Mouse (Mus musculus): ENCODE results near the gene Gla. TPM values are rescaled to one million over a fixed set of nuclear protein-coding genes. Genes with fewer than 3 reads are reported as not detected.

The Gla gene
- polyA plus RNA-seq, 1 experiment: 2.7 TPM

DNA sequence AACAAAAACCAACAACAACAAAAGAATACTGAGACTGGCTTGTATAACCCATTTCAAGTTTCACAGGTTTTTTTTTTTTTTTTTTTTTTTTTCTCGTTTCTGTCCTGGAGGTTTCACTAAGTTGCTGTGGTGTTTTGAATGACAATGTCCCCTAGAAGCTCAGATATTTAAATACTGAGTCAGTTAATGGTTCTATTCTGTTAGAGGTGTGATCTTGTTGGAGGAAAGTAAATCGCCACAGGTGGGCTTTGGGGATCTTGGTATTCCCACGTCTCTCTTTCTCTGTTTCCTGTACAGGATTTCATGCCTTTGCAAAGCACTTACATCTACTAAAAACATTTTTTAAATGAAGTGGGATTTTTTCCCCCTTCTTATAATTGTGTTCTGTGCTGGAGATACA lies 34.2 kb upstream of the Gla start:
- Histone ChIP-seq H3K4me1 (ENCODE audit: control insufficient read depth, insufficient read depth, low read length) (no peaks in the 10 kb centered on the region), H3K36me3 (ENCODE audit: control insufficient read depth, insufficient read depth, low read length) (no peaks in the 10 kb centered on the region), H3K4me3 (ENCODE audit: insufficient read depth, low read depth, low read length) (no peak overlapping the region), H3K27me3 (replicated peaks; ENCODE audit: control insufficient read depth, insufficient read depth, low read length) (no peaks in the 10 kb centered on the region), H3K27ac (ENCODE audit: insufficient read depth, low read depth, low read length) (no peak overlapping the region)
- 74% methylated on average over 3 of the region's 3 CpGs for WGBS
- DNase-seq: no peak
- TF ChIP-seq CTCF (conservative IDR thresholded peaks at IDR 0.05; ENCODE audit: insufficient read depth, insufficient read length, low read depth, low read length): no peak
- no peak for TF ChIP-seq POLR2A (IDR thresholded peaks at IDR 0.05; ENCODE audit: low read depth, low read length)

DNA sequence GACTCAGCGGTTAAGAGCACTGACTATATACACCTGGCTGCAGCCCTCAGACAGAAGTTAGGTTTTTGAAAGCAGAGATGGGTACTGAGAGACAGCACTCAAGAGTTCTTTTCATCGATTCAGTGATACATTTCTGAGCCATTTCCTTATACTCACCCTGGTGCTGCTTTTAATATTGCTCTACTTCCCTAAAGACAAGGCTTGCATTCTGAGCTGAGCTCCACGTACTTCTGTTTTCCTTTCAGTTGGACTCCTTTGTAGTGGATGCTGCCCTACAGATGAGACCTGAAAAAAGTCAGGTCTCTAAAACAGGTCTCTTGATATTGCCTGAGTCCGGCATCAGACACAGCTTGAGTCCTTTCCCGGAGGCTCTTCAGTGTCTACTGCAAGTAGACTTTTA lies 31.8 kb upstream of the Gla start:
- Histone ChIP-seq H3K27ac (ENCODE audit: insufficient read depth, low read depth, low read length) (no peak overlapping the region), H3K4me1 (ENCODE audit: control insufficient read depth, insufficient read depth, low read length) (no peaks in the 10 kb centered on the region), H3K27me3 (replicated peaks; ENCODE audit: control insufficient read depth, insufficient read depth, low read length) (no peaks in the 10 kb centered on the region), H3K4me3 (ENCODE audit: insufficient read depth, low read depth, low read length) (no peak overlapping the region), H3K36me3 (ENCODE audit: control insufficient read depth, insufficient read depth, low read length) (no peaks in the 10 kb centered on the region)
- no peak for TF ChIP-seq POLR2A (IDR thresholded peaks at IDR 0.05; ENCODE audit: low read depth, low read length)
- no peak for DNase-seq
- WGBS: 94% methylated on average over 5 of the region's 5 CpGs

DNA sequence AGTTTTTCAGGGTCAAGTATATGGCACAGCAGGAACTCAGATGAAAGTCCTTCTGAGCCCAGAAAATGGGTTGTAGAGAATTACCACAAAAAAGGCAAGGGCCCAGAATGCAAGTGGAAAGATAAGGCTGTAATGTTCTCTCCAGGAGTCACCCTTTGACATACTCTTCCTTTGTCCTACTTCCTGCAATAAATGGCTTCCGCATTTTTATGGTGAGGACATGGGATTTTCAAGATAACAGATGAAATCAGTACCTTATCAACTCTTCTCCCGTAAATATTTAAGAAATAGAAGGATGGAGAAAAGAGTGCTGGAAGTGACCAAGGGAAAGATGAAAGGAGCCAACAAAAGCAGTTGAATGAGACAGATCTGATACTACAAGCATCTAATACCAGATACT lies 27.3 kb upstream of the Gla start:
- Histone ChIP-seq H3K27ac (ENCODE audit: insufficient read depth, low read depth, low read length) (no peak overlapping the region), H3K27me3 (replicated peaks; ENCODE audit: control insufficient read depth, insufficient read depth, low read length) (no peaks in the 10 kb centered on the region), H3K4me1 (ENCODE audit: control insufficient read depth, insufficient read depth, low read length) (no peaks in the 10 kb centered on the region), H3K36me3 (ENCODE audit: control insufficient read depth, insufficient read depth, low read length) (no peaks in the 10 kb centered on the region), H3K4me3 (ENCODE audit: insufficient read depth, low read depth, low read length) (no peak overlapping the region)
- TF ChIP-seq CTCF (conservative IDR thresholded peaks at IDR 0.05; ENCODE audit: insufficient read depth, insufficient read length, low read depth, low read length) (no peak), POLR2A (IDR thresholded peaks at IDR 0.05; ENCODE audit: low read depth, low read length) (no peak)
- 67% methylated on average over 2 of the region's 2 CpGs for WGBS
- DNase-seq: no peak

DNA sequence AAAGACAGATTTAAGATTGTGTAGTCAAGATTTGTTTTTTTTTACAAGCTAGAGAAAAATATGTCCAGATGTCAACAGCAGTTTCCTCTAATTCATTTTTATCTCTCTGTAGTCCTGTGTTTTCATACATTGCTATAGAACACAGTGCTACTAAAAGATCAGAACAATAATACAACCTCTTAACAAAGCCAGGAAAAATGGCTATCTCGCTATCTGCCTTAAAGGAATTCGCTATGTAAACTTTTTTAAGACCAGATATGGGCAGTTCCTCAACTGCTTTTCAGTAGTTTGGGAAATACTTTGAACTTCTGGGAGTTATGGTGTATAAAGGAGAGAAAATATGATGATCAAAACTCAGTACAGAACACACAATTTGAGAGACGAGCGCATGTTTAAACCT lies 22.4 kb upstream of the Gla start:
- WGBS: 82% methylated on average over 4 of the region's 4 CpGs
- H3K36me3 ChIP-seq (ENCODE audit: control insufficient read depth, insufficient read depth, low read length): no peaks in the 10 kb centered on the region
- H3K27me3 ChIP-seq (replicated peaks; ENCODE audit: control insufficient read depth, insufficient read depth, low read length): no peaks in the 10 kb centered on the region

DNA sequence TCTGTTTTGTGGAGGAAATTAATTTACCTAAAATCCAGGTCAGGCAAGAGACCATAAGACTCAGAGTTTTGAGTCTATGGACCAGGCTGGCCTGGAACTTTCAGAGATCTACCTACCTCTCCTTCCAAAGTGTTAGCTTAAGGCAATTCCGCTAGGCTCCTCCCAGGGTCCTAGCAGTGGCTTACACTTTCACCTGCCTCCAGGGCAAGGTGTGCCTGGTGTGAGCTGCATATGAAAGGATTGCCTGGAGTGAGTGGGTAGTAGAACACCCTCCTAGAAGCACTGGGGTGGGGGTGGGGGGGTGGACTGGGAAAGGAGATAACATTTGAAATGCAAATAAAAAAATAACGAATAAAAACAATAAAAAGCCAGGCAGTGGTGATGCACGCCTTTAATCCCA lies 20.8 kb upstream of the Gla start:
- Histone ChIP-seq H3K27me3 (replicated peaks; ENCODE audit: control insufficient read depth, insufficient read depth, low read length) (no peaks in the 10 kb centered on the region), H3K4me3 (ENCODE audit: insufficient read depth, low read depth, low read length) (no peak overlapping the region), H3K27ac (ENCODE audit: insufficient read depth, low read depth, low read length) (no peak overlapping the region), H3K4me1 (ENCODE audit: control insufficient read depth, insufficient read depth, low read length) (no peaks in the 10 kb centered on the region), H3K36me3 (ENCODE audit: control insufficient read depth, insufficient read depth, low read length) (no peaks in the 10 kb centered on the region)
- 90% methylated on average over 3 of the region's 3 CpGs for WGBS
- no peak for TF ChIP-seq CTCF (conservative IDR thresholded peaks at IDR 0.05; ENCODE audit: insufficient read depth, insufficient read length, low read depth, low read length)
- TF ChIP-seq POLR2A (IDR thresholded peaks at IDR 0.05; ENCODE audit: low read depth, low read length): no peak
- DNase-seq: no peak

More for the DNA sequence above, 22.4 kb upstream of the Gla start:
- no peak for DNase-seq
- TF ChIP-seq CTCF (conservative IDR thresholded peaks at IDR 0.05; ENCODE audit: insufficient read depth, insufficient read length, low read depth, low read length) (no peak), POLR2A (IDR thresholded peaks at IDR 0.05; ENCODE audit: low read depth, low read length) (no peak)
- H3K4me3 ChIP-seq (ENCODE audit: insufficient read depth, low read depth, low read length): no peak overlapping the region
- H3K27ac ChIP-seq (ENCODE audit: insufficient read depth, low read depth, low read length): no peak overlapping the region
- H3K4me1 ChIP-seq (ENCODE audit: control insufficient read depth, insufficient read depth, low read length): no peaks in the 10 kb centered on the region

DNA sequence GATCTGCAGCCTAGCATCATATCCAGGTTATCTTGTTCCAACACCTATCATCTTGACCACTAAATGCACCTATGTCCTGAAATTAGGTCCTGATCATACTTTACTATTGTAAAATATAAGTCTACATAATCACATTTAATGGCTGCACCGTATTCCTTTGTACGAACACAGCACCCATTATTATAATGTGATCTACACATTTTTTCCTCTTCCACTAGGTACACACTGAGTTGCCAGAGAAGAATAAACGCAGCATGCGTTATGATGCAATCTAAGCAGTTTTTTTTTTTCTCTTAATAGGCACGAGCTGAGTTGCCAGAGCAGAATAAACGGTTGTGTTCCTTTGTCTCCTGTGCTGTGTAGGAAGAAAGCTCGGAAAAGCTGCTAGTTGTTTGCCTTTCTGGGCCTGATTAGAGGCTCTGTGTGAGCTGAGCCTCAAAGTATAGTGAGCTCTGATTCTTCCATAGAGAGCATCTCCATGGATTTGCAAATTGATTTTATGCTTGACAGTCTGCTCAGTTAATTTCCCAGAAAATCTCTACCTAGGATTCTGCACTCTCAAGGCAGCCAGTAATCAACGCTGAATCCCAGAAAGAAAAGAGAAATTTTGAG lies 19.4 kb upstream of the Gla start:
- DNase-seq: no peak
- H3K36me3 ChIP-seq (ENCODE audit: control insufficient read depth, insufficient read depth, low read length): no peaks in the 10 kb centered on the region
- TF ChIP-seq POLR2A (IDR thresholded peaks at IDR 0.05; ENCODE audit: low read depth, low read length): no peak
- no peak for TF ChIP-seq CTCF (conservative IDR thresholded peaks at IDR 0.05; ENCODE audit: insufficient read depth, insufficient read length, low read depth, low read length)
- H3K27me3 ChIP-seq (replicated peaks; ENCODE audit: control insufficient read depth, insufficient read depth, low read length): no peaks in the 10 kb centered on the region
- no peaks in the 10 kb centered on the region for H3K4me1 ChIP-seq (ENCODE audit: control insufficient read depth, insufficient read depth, low read length)
- no peak overlapping the region for H3K27ac ChIP-seq (ENCODE audit: insufficient read depth, low read depth, low read length)
- no peak overlapping the region for H3K4me3 ChIP-seq (ENCODE audit: insufficient read depth, low read depth, low read length)
- WGBS: 62% methylated on average over 8 of the region's 8 CpGs

DNA sequence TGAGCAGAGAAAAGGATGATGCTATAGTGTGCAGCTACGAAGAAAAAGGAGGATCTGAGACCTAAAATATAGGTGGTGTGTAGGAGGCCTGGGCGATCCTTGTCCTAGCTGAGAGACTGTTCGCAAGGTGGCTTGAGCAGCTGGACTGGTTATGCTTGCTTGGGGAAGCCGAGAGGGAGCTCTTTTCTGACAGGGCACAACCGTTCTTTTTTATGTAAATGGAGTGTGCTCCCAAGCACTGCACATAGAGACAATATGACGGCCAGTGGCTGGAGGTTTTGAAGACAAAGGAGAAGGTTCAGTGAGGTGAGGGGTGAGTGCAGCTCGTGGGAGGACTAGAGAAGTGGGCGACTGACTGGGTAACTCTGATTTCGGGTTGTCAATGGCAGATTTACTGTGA lies 18.8 kb upstream of the Gla start:
- Histone ChIP-seq H3K36me3 (ENCODE audit: control insufficient read depth, insufficient read depth, low read length) (no peaks in the 10 kb centered on the region), H3K4me3 (ENCODE audit: insufficient read depth, low read depth, low read length) (no peak overlapping the region), H3K4me1 (ENCODE audit: control insufficient read depth, insufficient read depth, low read length) (no peaks in the 10 kb centered on the region), H3K27ac (ENCODE audit: insufficient read depth, low read depth, low read length) (no peak overlapping the region), H3K27me3 (replicated peaks; ENCODE audit: control insufficient read depth, insufficient read depth, low read length) (no peaks in the 10 kb centered on the region)
- TF ChIP-seq CTCF (conservative IDR thresholded peaks at IDR 0.05; ENCODE audit: insufficient read depth, insufficient read length, low read depth, low read length): no peak
- no peak for TF ChIP-seq POLR2A (IDR thresholded peaks at IDR 0.05; ENCODE audit: low read depth, low read length)
- 63% methylated on average over 9 of the region's 9 CpGs for WGBS
- DNase-seq: no peak
